Mouse (Mus musculus): Measurements from ENCODE around the gene Tgfb3. TPM values are rescaled to one million over a fixed set of nuclear protein-coding genes. Genes with fewer than 3 reads are reported as not detected.
A peak's percentile ranks its signal among the peaks of the same experiment; 100 is the strongest.

The Tgfb3 gene
- 33.4 and 40.0 TPM in 2 replicates for polyA plus RNA-seq (2016; fragmentation: Nextera tagmentation; extraction: Ambion mirVana)

DNA sequence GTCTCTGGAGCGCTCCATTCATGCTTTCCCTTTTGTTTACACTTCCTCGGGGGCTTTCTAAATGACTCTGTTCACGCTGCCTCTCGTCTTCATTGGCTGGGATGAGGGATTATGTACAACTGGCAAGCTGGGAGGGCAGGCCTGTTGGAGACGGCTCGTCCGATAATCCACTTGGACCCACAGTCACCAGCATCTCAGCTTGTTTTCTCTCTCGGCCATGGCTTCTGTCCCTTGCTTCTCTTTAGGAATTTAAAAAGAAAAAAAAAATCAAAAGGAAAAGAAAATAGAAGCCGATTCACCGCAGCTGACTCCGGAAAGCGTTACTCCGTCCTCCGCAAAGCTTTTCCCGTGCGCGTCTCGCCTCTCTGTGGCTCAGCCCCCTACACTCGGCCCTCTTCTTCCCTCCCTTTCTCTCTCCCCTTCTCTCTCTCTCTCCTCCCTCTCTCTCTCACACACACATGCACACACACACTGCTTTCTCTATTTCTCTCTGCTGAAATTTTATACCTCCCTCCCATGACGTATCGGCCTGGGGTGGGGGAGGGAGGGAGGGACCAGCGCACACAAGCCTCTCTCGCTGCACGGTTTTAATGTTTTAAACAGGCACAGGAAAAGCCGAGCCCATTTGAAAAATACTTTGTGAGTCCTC, at the start of gene Tgfb3:
TSS of gene Tgfb3 (minus strand) at position 489 of the 649 bp plus-strand sequence.
- H3K4me1 ChIP-seq (replicated peaks): peaks cover 47% of the 10 kb centered on the region
- H3K9ac ChIP-seq (replicated peaks): peak within 1 kb of the TSS; percentile 81
- H3K9me3 ChIP-seq: no peaks in the 10 kb centered on the region
- H3K27me3 ChIP-seq: no peaks in the 10 kb centered on the region
- peak within 1 kb of the TSS; percentile 55 for H3K4me3 ChIP-seq (replicated peaks)
- ATAC-seq (ENCODE audit: insufficient number of reproducible peaks, insufficient read depth, low FRiP score, low TSS enrichment, low read depth): peak; percentile 82
- H3K4me2 ChIP-seq: peak within 1 kb of the TSS; percentile 90
- WGBS: under 1% methylated on average over 25 of the region's 25 CpGs
- H3K27ac ChIP-seq: peak within 1 kb of the TSS; percentile 99
- peaks cover 9% of the 10 kb centered on the region; the same call in 1 of the 2 replicates for H3K36me3 ChIP-seq

DNA sequence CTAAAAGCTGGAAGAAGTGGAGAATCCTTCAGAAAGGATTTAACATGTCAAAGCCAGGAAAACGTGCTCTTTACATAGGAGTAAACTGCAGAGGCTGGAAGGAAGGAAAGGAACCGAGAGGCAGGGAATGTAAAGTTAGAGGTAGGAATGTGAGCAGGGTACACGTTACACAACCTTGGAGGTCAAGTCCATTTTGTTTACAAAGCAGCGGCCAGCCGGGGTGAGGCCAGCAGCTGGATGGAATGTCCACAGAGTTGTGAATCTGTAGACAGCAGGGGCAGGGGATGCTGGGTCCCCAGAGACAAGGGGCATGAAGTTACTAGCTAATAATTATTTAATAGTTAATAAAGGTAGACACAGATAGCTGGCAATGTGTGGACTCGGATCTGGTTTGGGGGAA, 49.3 kb upstream of the Tgfb3 start:
- WGBS: 77% methylated on average over 6 of the region's 6 CpGs

DNA sequence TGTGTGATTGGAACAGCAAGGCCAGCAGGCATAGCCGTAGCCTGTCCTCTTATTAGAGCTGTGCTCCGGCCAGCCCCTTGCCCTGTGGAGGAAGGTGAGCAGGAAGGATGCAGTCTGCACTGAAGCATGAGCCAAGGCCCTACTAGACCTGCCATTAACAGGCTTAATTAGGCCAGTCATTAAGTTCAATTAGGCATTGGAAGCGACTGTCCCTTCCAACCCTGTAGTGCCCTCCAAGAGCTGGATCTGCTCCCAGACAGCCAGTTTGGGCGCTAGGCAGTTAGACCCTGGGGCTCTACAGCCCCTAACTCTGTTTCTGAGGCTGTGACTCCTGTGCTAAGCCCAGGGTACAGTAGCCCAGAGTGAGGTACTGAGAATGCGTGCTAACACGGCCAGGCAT, 45.2 kb upstream of the Tgfb3 start:
- WGBS: 69% methylated on average over 6 of the region's 6 CpGs
- Histone ChIP-seq H3K9me3 (no peaks in the 10 kb centered on the region), H3K4me2 (no peak overlapping the region)

More for the DNA sequence above, 49.3 kb upstream of the Tgfb3 start:
- Histone ChIP-seq H3K27ac (no peak overlapping the region), H3K9ac (replicated peaks) (no peak overlapping the region), H3K9me3 (no peaks in the 10 kb centered on the region), H3K4me2 (no peak overlapping the region), H3K4me1 (replicated peaks) (peaks cover 19% of the 10 kb centered on the region), H3K27me3 (no peaks in the 10 kb centered on the region), H3K4me3 (replicated peaks) (no peak overlapping the region), H3K36me3 (no peaks in the 10 kb centered on the region)
- no peak for ATAC-seq (ENCODE audit: insufficient number of reproducible peaks, insufficient read depth, low FRiP score, low TSS enrichment, low read depth)

DNA sequence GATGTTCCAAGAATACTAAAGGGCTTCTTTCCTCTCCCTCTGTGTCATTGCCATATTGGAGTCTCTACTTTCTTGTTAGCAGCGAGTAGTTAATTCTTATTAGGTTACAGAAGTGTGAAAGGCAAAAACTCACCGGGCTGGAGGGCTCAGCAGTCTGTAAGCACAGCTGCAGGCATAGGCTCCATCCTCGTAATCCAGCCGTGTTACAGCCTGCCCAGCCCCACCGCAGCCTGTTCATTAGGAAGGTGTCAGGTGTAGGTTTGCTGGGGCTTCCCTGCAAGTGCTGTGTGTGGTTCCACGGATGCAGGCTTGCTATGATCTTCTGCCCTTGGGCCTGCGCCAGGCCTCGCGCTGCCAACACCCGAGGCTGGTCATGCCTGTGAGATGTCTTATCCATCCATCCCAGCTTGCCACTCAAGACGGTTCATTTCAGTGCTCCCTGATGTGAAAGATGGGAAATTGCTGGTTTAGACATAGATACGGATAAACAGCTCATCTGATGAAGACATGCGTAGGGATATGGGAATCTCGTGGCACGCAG, 37.5 kb upstream of the Tgfb3 start:
- no peak overlapping the region for H3K4me3 ChIP-seq (replicated peaks)
- WGBS: 70% methylated on average over 15 of the region's 15 CpGs
- H3K9me3 ChIP-seq: no peaks in the 10 kb centered on the region
- H3K4me1 ChIP-seq (replicated peaks): no peaks in the 10 kb centered on the region; the same call in 1 of the 2 replicates
- H3K9ac ChIP-seq (replicated peaks): no peak overlapping the region
- ATAC-seq (ENCODE audit: insufficient number of reproducible peaks, insufficient read depth, low FRiP score, low TSS enrichment, low read depth): no peak
- peaks cover 7% of the 10 kb centered on the region; the same call in 1 of the 2 replicates for H3K36me3 ChIP-seq
- H3K27me3 ChIP-seq: no peaks in the 10 kb centered on the region
- no peak overlapping the region for H3K4me2 ChIP-seq
- no peak overlapping the region for H3K27ac ChIP-seq

More for the DNA sequence above, 45.2 kb upstream of the Tgfb3 start:
- Histone ChIP-seq H3K27me3 (no peaks in the 10 kb centered on the region), H3K4me1 (replicated peaks) (peaks cover 4% of the 10 kb centered on the region; the same call in 1 of the 2 replicates), H3K4me3 (replicated peaks) (no peak overlapping the region), H3K36me3 (no peaks in the 10 kb centered on the region), H3K27ac (no peak overlapping the region), H3K9ac (replicated peaks) (no peak overlapping the region)
- ATAC-seq (ENCODE audit: insufficient number of reproducible peaks, insufficient read depth, low FRiP score, low TSS enrichment, low read depth): no peak

DNA sequence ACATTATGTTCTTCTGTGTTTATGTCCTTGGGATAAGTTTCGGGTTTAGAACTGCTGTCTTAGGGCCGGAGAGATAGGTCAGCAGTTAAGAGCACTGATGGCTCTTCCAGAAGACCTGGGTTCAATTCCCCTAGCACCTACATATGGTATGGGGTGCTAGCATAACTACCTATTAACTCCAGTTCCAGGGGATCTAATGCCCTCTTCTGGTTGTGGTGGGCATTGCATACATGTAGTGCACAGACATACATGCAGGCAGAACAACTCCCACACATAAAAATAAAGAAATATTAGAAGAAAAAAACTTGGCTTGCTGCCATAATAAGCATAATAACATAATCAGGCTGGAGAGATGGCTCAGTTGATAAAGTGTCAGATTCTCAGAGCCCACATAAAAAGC, 31.8 kb upstream of the Tgfb3 start:
- H3K9ac ChIP-seq (replicated peaks): no peak overlapping the region
- 94% methylated on average over 2 of the region's 2 CpGs for WGBS

DNA sequence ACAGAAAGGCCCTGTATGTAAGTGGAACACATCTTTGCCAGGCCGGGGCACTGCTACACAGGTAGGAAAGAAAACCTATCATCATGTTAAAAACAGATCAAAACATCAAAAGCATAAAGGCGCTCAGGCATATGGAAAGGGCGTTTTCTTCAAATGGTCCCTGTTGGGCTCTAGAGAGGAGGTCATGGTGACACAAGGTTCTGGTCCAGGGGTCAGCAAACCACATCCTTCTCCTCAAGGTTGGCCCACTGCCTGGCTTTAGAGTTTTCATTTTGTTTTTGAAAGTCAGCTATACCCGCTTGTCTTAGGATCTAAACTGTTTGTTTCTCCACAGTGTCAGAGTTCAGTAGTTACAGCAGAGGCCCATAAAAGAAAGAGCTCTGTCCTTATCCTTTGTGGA, 30.7 kb upstream of the Tgfb3 start:
- Histone ChIP-seq H3K4me3 (replicated peaks) (no peak overlapping the region), H3K4me2 (no peak overlapping the region), H3K9me3 (no peaks in the 10 kb centered on the region), H3K36me3 (peaks cover 7% of the 10 kb centered on the region; the same call in 1 of the 2 replicates), H3K27ac (no peak overlapping the region), H3K9ac (replicated peaks) (no peak overlapping the region), H3K4me1 (replicated peaks) (no peaks in the 10 kb centered on the region), H3K27me3 (no peaks in the 10 kb centered on the region)
- ATAC-seq (ENCODE audit: insufficient number of reproducible peaks, insufficient read depth, low FRiP score, low TSS enrichment, low read depth): no peak
- WGBS: 86% methylated on average over 4 of the region's 4 CpGs

More for the DNA sequence above, 31.8 kb upstream of the Tgfb3 start:
- no peaks in the 10 kb centered on the region; the same call in 1 of the 2 replicates for H3K4me1 ChIP-seq (replicated peaks)
- H3K9me3 ChIP-seq: no peaks in the 10 kb centered on the region
- no peaks in the 10 kb centered on the region for H3K27me3 ChIP-seq
- H3K36me3 ChIP-seq: peaks cover 7% of the 10 kb centered on the region; the same call in 1 of the 2 replicates
- no peak overlapping the region for H3K4me2 ChIP-seq
- no peak overlapping the region for H3K27ac ChIP-seq
- no peak overlapping the region for H3K4me3 ChIP-seq (replicated peaks)
- ATAC-seq (ENCODE audit: insufficient number of reproducible peaks, insufficient read depth, low FRiP score, low TSS enrichment, low read depth): no peak

DNA sequence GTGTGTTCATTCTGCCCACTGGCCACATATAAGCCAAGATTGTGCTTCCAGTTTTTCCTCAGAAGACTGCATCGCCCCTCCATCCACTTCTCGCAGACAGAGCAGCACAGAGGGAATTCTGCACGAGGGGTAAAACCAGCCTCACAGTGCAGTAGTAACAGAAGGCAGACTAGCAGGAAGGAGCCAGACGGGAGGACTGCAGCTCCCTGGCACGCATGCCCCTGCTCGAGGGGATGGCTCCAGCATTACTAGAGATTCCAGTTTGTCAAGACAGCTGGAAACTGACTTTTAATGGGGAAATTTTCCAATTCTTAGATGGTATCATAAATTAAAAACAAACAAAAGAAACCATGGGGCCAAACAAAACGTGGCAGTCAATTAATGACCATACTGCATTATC, 28.8 kb upstream of the Tgfb3 start:
- no peak for ATAC-seq (ENCODE audit: insufficient number of reproducible peaks, insufficient read depth, low FRiP score, low TSS enrichment, low read depth)
- Histone ChIP-seq H3K36me3 (peaks cover 5% of the 10 kb centered on the region; the same call in 1 of the 2 replicates), H3K4me3 (replicated peaks) (no peak overlapping the region), H3K27ac (no peak overlapping the region), H3K4me1 (replicated peaks) (peaks cover 7% of the 10 kb centered on the region), H3K27me3 (no peaks in the 10 kb centered on the region), H3K9me3 (no peaks in the 10 kb centered on the region), H3K9ac (replicated peaks) (no peak overlapping the region), H3K4me2 (no peak overlapping the region)
- WGBS: 74% methylated on average over 7 of the region's 7 CpGs

DNA sequence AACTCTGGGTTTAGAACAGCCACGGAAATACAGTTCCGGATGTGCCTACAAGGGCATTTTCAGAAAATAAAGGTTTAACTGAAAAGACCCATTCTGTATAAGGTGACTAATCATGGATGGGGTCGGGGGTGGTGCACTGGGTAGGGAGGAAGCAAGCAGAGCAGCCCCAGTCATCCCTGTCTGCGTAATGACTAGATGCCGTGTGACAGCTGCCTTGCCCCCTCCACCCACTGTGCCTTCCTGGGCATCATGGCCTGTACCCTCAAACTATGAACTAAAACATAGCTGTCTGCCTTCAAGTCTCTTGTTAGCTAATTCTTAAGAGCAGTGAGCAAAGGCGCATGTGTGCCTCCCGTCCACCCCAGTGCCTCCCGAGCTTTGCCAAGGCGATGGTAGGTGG, 27.2 kb upstream of the Tgfb3 start:
- H3K4me3 ChIP-seq (replicated peaks): no peak overlapping the region
- no peak overlapping the region for H3K27ac ChIP-seq
- H3K9me3 ChIP-seq: no peaks in the 10 kb centered on the region
- WGBS: 92% methylated on average over 9 of the region's 9 CpGs
- peaks cover 14% of the 10 kb centered on the region for H3K4me1 ChIP-seq (replicated peaks)
- H3K27me3 ChIP-seq: no peaks in the 10 kb centered on the region
- H3K36me3 ChIP-seq: no peaks in the 10 kb centered on the region
- H3K9ac ChIP-seq (replicated peaks): no peak overlapping the region
- H3K4me2 ChIP-seq: no peak overlapping the region
- no peak for ATAC-seq (ENCODE audit: insufficient number of reproducible peaks, insufficient read depth, low FRiP score, low TSS enrichment, low read depth)

DNA sequence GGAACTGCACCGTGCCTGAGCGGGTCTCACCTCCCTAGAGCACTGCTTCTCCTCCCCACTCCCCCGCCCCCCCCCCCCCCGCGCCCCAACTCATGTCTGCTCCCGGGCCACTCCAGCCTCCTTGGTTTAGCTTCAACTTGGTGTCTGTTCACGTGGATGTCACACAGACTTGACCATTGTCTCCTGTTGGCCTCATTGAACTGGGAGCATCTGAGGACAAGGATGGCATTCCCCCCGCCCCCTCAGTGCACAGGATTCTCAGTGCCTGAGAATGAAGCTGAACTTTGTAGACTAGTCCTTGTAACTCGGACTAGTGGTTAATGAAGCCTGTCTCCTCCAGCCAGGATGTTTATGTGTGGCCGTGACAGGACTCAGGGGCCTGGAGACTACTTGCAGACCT, 26.7 kb upstream of the Tgfb3 start:
- Histone ChIP-seq H3K27me3 (no peaks in the 10 kb centered on the region), H3K9me3 (no peaks in the 10 kb centered on the region), H3K27ac (no peak overlapping the region), H3K4me3 (replicated peaks) (no peak overlapping the region), H3K4me2 (no peak overlapping the region), H3K36me3 (no peaks in the 10 kb centered on the region), H3K9ac (replicated peaks) (no peak overlapping the region), H3K4me1 (replicated peaks) (peaks cover 19% of the 10 kb centered on the region)
- ATAC-seq (ENCODE audit: insufficient number of reproducible peaks, insufficient read depth, low FRiP score, low TSS enrichment, low read depth): no peak
- whole genome bisulfite sequencing: 85% methylated on average over 9 of the region's 10 CpGs

DNA sequence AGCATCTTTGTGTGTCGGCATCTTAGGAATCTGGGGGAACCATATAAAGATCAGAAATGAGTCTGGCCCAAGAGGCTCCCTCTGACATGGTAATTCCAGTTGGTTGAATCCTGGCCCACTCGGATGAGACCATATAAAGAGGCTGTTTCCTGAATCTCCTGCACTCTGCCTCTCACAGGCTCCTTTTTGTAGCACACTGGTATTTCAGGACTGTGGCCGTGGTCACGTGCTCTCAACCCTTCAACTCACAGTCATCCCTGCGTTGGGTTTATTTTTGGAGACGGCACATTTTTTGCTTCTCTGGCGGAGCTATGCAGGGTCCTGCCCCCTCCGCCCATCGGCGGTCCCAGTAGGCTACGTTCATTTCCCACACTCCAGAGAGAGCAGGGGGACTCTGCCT, 25.5 kb upstream of the Tgfb3 start:
- no peaks in the 10 kb centered on the region for H3K9me3 ChIP-seq
- H3K9ac ChIP-seq (replicated peaks): no peak overlapping the region
- no peak overlapping the region for H3K27ac ChIP-seq
- 79% methylated on average over 11 of the region's 11 CpGs for WGBS
- no peak overlapping the region for H3K4me2 ChIP-seq
- H3K36me3 ChIP-seq: no peaks in the 10 kb centered on the region
- no peak for ATAC-seq (ENCODE audit: insufficient number of reproducible peaks, insufficient read depth, low FRiP score, low TSS enrichment, low read depth)
- peaks cover 20% of the 10 kb centered on the region for H3K4me1 ChIP-seq (replicated peaks)
- H3K27me3 ChIP-seq: no peaks in the 10 kb centered on the region
- H3K4me3 ChIP-seq (replicated peaks): no peak overlapping the region

DNA sequence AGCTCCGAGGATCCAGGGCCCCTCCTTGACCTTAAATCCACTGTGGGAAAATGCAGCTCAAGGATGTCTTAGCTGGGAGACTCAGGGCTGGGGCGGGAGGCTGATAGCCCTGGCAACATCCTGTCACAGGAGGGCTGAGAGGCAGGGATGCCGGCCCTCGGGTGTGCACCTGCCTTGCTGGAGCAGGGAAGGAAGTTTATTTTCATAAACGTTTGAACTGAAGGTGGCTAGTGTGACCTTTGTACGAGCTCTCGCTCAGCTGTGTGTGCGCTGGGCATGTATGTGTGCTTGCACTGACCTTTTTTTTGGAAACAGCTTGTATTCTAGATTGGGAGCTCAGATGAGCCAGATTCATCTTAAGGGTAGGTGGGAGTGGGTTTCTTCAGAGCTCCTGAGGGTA, 25.0 kb upstream of the Tgfb3 start:
- H3K4me2 ChIP-seq: no peak overlapping the region
- H3K9ac ChIP-seq (replicated peaks): no peak overlapping the region
- no peaks in the 10 kb centered on the region for H3K36me3 ChIP-seq
- H3K4me1 ChIP-seq (replicated peaks): peaks cover 20% of the 10 kb centered on the region
- H3K27me3 ChIP-seq: no peaks in the 10 kb centered on the region
- no peak overlapping the region for H3K4me3 ChIP-seq (replicated peaks)
- H3K27ac ChIP-seq: no peak overlapping the region
- no peaks in the 10 kb centered on the region for H3K9me3 ChIP-seq
- ATAC-seq (ENCODE audit: insufficient number of reproducible peaks, insufficient read depth, low FRiP score, low TSS enrichment, low read depth): no peak
- 69% methylated on average over 8 of the region's 8 CpGs for WGBS

DNA sequence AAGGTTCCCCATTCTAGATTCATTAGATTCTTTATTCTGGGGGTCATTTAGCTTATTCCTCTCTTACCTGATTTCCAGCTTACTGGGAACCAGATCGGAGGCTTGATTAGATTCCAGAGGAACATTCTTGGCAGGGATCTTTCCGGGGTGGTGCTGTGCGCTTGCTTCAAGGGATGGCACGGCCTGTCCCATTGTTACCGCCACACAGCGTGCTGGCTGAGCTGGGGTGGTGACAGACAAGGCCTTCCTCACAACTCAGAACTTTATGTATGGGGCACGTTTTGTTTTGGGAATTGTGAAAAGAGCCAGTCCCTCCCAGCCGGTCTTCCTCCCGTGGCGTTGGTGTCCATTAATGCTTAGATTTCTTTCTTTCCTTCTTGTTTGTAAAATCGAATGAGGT, 24.6 kb upstream of the Tgfb3 start:
- H3K36me3 ChIP-seq: no peaks in the 10 kb centered on the region
- H3K27me3 ChIP-seq: no peaks in the 10 kb centered on the region
- no peak overlapping the region for H3K27ac ChIP-seq
- no peaks in the 10 kb centered on the region for H3K9me3 ChIP-seq
- H3K4me3 ChIP-seq (replicated peaks): no peak overlapping the region
- WGBS: 85% methylated on average over 11 of the region's 11 CpGs
- ATAC-seq (ENCODE audit: insufficient number of reproducible peaks, insufficient read depth, low FRiP score, low TSS enrichment, low read depth): no peak
- no peak overlapping the region for H3K9ac ChIP-seq (replicated peaks)
- peaks cover 20% of the 10 kb centered on the region for H3K4me1 ChIP-seq (replicated peaks)
- H3K4me2 ChIP-seq: no peak overlapping the region
